Mouse (Mus musculus): ENCODE results near the gene Cutc.

Cutc gene

DNA sequence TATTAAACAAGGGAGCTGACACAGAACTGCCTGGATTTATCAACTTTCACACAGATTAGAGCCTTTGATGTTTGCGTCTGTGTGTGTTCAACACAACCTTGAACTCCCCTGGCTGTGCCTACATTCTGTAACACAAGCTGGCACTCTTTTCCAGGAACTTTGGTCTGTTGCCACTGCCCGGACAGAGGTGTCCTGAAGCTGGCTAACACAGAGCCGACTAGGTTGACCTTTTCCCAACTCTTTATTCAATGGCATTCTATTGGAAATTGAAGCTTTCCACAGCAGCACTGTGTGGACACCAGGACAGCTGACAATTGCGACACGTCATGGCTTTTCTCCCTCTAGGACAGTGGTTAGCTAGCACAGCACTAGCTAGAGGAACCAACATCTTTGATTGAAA, 44.4 kb downstream of the Cutc start:
- WGBS, result 76% methylated on average over 5 of the region's 5 CpGs

DNA sequence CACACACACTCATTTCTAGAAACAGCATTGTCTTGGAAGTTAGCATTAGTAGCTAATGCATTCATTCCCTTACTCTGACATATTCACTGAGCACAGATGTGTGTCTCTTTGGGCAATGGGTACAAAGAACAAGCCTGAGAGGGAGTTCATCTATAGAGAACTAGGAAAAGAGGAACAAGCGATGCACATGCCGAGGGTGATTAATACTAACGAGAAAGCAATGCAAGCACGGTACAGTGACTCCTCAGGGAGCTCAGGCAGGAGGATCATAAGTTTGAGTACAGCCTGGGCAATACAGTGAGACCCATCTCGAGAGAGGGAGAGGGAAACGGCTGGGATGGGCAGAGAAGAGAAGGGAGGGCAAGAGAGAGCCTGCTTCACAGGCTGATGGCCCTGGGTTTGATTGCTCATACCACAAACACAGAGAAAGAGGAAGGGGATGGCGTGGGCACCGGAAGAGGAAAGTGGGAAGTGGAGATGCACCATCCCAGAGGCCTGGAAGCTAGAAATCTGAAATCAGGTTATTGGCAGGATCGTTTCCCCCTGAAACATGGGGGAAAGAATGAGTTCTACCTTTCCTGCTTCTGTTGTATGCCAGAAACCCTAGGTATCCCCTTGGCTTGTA, 48.7 kb downstream of the Cutc start:
- 76% methylated on average over 9 of the region's 9 CpGs for WGBS

DNA sequence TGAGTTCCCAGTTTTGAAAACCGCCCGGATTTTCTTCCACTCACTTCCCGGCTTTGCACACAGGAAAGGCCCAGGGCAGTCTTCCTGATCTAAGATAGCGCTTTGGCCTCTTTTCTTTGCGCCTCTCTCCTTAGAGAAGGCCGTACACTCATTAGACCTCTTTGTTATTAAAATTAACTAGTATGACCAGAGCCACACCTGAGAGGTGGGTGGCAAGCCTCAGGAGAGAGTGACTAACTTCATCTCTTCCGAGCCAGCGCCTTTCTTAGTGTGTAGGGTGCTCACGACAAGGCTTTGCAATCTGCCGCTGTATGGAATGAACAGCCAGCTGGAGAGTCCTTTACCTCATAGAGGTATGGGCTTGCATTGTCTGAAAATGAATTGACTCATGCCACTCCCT, 51.1 kb downstream of the Cutc start:
- WGBS, result 82% methylated on average over 10 of the region's 10 CpGs

DNA sequence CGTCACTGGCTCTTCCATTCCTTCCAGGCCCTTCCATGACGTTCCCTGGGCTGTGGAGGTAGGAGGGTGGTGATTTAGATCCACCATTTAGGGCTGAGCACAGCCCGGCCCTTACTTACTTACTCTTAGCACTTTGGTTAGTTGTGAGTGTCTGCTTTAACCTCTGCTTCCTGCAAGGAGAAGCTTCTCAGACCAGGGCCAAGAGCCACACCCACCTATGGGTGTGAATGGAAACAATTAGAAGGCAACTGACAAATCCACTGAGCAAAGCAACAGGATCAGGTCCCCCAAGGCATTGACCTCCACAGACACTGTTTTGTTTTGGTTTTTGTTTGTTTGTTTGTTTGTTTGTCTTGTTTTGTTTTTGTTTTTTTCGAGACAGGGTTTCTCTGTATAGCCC, 56.5 kb downstream of the Cutc start:
- WGBS, result 65% methylated on average over 4 of the region's 4 CpGs

DNA sequence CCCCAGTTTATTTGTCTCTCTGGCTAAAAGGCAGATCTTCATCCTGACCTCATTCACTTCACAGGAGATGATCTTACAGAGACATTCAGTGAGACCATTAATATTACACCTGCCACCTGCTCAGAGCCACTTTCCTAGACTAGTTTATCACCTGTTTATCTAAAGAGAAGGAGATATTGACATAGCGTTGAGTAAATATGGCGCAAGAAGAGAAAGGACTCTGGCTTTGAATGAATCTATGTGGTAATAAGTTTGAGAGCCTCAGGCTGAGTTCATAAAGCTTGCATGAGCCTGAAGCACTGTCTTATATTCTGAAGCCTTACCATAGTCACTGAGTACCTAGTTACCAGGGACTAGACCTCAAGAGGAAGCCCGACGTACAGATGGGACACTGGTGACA, 58.6 kb downstream of the Cutc start:
- WGBS, result 96% methylated on average over 4 of the region's 4 CpGs

DNA sequence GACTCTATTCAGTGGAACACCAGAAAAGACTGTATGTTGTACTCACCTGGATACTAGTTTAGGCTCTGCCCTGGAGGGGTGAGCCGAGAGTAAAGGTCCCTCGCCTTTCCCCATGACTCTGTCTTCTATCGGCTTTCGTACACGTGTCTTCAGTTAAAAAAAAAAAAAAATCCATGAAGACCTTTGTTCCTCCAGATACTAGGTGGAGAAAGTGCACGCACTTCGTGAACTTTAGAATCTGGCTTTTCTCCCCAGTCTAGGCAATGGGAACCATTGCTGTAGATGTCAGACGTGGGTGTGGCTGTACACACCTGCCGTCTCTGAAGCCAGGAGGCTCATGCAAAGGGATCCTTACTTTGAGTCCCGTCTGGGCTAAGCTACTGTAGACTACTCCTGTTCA, 60.5 kb downstream of the Cutc start:
- 92% methylated on average over 10 of the region's 10 CpGs for WGBS

DNA sequence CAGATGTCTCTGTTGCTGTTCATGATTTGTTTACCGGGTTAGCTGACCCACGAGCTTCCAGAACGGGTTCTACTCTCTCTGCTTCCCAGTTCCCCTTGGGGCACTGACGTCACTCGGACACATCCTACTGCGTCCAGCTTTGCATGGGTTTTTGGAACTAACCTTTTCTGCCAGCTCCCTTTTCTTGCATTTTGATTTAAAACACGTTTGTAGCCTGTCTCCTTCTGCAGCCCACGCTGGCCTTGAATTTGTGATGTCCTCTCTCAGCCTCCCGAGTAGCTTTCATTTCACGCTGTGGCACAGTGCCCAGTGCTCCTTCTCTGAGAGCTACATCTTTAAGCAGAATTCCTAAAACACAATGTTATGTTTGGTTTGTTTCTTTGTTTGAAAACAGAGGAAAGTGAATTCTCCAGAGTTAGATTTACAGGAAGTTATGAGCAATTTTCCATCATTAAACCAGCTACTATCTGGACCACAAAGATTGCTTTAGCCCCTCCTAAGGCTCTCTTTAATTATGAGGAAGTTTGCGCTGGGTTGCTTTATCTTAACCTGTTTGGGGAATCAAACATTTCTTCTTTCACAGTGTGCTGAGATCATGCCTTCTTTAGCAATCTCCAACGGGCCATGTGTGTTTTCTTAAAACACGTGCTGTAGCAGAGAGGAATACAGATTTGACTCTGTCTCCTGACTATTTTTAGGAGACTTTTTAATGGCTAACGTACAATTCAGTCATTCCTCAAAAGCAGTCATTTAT, 63.0 kb downstream of the Cutc start:
- WGBS, result 35% methylated on average over 14 of the region's 14 CpGs
